Mouse (Mus musculus) CD4-positive helper T cell, adult 2 months (primary cell): ENCODE data around the gene Tomm40.

Source experiments
- DNase-seq: peaks from one replicate; pipeline ENCODE4 v3.0.0-alpha.2; 2012; ENCODE audit warnings: low read depth, missing footprints, low spot score

Tomm40 gene

DNA sequence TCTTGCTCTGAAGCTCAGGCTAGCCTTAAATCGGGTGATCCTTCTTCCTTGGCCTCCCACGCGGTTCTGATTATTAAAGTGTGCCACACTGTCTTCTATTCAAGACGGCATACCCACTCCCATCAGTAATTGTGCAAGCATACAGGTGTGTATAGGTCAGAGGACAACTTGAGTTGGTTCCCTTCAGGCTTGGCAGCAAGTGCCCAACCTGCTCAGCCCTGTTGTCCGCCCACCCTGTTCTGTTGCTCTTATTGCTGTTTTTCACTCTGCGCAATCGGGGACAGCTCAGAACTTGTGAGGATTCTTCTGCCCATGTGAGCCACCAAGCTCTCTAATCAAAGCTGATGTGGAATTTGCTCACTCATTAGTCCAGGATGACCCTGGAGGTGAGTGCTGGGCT, 10.0 kb downstream of the Tomm40 start:
- no peak for DNase-seq

DNA sequence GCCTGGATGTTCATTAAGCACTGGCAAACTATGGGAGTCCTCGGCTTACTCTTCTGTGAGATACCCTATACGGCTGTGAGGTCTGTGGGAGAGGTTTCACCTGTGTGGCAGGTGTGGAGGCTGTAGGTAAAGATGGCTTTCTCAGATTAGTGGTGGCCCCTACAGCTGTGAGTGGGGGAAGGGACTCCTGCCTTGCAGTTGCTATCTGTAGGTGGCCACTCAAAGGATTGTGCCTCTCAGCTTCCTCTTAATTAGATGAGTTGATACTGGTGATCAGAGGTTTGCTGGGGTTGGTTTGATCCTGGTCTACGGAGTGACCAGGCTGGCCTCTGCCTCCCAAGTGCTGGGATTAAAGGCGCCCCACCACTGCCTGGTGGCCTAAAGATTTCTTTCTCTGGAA, 10.8 kb downstream of the Tomm40 start:
- no peak for DNase-seq

DNA sequence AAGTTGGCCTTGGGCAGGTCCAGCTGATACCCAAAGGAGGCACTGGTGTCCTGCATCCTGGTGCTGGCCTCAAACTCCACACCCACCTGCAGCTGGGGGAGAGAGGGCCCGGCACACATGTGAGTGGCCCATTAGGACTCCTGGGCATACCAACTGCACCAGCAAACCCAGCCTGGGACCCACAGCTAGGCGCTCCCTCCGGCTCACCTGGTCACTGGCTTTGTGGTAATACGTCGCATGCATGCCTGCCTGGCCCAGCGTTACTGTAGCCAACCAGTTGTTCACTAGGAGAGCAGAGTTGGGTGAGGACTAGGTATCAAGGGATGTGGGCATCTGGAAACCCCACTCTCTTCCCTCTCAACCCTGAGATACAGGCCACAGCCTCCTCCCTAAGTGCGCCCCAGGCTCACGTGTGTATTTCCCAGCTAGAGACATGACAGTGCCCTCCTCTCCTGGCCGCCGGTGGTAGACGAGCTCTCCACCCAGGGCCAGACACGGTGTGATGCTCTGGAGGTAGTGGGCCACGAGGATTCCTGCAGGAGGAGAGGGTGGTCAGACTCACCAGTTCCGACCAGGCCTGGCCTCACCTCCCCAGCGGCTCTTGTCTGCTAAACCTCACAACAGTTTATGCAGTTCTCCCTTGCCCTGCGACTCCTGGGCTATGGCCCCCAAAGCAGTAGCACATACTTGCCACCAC, 12.2 kb downstream of the Tomm40 start:
- DNase-seq, result no peak

DNA sequence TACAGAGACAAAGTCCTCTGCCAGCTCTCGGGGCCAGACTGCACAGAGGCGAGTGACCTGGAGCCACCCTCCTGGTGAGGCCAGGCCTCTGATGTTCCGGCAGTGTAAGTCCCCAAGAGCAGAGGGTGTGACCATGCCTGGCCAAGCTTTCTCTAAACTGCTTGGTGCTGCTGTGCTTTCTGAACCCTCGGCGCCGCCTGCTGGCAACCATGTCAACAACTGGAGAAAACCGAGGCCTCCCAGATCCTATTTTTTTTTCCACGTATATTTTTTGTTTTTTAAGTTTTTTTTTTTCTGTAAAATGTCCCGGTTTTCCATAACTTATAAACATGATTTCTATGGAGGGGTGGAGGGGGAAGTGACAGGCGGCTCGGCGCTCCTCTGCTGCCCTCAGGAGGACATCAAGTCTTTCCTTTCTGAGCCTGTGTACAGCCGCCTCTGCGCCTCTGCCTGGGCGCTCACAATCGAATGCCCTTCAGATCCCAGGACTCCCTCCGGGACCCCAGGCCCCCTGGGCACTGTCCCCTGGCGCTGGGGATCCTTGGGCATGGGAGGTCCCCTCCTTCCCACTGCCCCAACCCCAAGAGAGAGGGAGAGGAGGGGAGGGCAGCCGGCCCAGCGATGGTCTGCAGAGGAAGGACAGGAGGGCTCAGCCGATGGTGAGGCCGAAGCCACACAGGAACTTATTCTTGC, 14.0 kb downstream of the Tomm40 start:
- no peak for DNase-seq

- no peak for DNase-seq
Observed at GRCm38 (mm10) chr7:19700299-19701068, 14.8 kb downstream of the Tomm40 start.

- DNase-seq, result no peak
Observed at GRCm38 (mm10) chr7:19699827-19700148, 15.4 kb downstream of the Tomm40 start.

DNA sequence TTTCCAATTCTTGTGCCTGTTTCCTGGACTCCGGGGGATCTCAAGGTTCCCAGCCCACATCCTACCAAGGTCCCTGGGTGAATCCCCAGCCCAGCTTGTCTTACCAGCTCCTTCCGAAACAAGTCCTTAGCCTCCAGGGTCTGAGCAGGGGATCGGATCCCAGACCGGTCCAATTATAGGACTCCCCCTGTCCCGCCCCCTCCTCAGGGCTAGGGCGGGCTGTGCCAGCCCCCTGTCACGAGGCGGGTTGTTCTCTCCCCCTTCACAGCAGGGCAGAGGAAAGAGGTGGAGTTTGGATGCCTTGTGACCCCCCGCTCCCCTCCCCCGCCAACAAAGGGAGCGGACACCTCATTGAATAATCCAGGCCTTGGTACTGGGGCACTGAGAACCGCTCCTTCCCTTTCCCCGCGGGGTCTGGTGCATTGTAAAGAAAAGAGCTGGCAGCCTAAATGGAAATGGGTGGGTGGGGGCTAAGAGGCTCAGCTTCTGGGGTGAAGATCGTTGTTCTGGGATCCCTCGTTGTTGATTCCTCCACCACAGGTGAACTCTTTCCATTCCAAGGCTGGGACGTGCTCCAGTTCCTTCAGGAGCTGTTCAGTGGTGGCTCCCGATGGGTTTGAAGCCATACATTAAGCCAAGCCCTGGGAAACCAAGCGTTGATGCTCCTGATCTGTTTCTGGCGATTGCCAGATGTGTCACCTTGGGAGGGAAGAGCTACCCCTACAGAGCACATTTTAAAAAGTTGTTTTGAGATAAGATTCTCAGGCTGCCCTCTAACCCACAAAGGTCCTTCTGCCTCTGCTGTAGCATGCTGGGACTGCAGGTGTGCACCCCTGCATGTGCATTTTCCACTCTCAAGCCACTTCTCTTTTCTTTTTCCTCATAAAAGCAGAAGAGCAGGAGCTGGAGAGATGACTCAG, 16.1 kb downstream of the Tomm40 start, which contains the start of gene Apoe:
Apoe (minus strand) TSS at position 282 of the 920 bp plus-strand sequence.
- no peak for DNase-seq

- no peak for DNase-seq
Observed at GRCm38 (mm10) chr7:19697949-19698906, 17.0 kb downstream of the Tomm40 start.

GRCm38 (mm10) chr7:19696336-19696873, 18.8 kb downstream of the Tomm40 start:
- DNase-seq, result no peak

GRCm38 (mm10) chr7:19695881-19696280, 19.4 kb downstream of the Tomm40 start:
- no peak for DNase-seq

- DNase-seq, result no peak
Observed at GRCm38 (mm10) chr7:19695213-19695594, 20.0 kb downstream of the Tomm40 start.

DNA sequence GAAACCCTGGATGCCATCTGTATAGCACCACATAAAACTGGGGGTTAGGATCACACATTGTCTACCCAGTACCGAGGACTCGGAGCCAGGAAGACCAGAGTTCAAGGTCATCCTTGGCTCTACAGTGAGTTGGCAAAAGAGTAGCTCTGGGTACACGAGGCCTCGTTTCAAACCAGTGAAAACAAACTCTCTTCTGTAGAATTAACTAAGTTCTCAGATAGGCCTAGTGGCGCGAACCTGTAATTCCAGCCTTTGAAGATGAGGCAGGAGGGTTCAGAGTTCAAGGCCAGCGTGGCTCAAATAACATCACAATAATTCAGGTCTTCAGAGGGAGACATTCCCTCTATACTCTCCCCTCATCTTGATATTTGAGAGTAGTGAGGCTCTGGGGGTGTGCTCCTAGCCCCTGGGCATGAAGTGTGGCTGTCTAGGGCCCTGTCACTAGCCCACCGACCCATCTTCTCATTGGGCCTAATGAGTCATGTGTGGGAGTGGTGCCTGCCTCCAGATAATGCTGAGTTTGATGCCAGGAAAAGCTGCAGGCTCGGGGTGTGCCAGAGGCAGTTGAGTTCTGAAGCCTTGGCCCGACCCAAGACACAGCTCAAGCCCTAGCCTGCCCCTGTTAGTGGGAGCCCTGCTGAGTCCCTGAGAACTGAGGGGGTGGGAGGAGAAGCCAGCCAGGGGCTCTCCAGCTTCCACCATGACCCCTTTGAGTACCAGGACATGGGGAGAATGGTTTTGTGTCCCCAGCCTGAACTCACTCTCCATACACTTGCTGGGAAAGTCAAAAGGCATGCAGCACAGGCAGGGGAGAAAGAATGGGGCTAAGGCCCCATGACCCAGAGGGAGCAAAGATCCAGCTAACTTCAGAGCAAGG, 20.7 kb downstream of the Tomm40 start:
- no peak for DNase-seq

GRCm38 (mm10) chr7:19693421-19693820, 21.8 kb downstream of the Tomm40 start:
- no peak for DNase-seq

DNA sequence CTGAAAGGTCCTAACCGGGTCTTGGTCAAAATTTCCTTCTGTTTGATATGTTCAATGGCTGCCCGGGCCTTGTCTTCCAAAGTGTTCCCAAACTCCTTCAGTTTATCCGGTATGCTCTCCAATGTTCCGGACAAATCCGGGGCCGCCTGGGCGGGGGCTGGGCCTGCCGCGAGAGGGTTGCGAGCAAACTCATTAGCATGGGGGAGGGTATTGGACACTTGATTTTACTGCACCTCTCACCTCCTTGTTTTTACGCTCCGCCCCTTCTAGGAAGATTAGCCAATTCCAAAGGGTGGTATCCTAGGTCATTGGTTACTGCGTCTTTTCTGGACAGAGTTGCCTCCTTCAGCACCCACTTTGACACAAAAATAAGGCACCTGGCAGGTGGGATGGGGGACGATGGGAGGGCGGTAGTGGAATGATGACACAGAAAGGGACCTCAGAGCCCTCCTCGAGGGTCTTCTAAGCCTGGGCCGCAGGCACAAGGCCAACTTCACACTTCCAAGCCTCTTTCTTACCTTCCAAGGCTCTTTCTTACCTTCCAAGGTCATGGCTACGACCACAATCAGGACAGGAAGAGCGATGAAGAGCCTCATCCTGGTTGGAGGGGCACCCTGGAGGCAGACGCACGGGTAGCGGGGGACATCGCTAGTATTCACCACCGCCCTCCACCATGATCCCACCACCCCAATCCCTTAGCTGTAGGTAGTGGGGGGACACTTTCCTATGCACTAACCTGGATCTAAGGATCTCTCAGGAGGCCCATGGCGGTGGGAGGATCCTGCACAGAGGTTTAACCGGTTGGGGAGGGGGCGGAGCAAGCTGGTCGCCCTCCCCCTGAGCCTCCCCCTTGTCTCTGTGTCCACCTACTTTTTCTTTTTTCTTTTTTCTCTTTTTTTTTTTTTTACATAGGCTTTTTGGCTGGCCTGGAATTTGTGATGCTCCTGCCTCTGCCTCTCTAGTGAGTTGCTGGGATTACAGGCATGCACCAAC, 23.1 kb downstream of the Tomm40 start, which contains the start of gene Apoc1:
Apoc1 (minus strand) TSS at position 788 of the 993 bp plus-strand sequence.
- no peak for DNase-seq

GRCm38 (mm10) chr7:19691434-19691833, 23.8 kb downstream of the Tomm40 start:
- DNase-seq, result no peak

- no peak for DNase-seq
Observed at GRCm38 (mm10) chr7:19690845-19691244, 24.4 kb downstream of the Tomm40 start.

GRCm38 (mm10) chr7:19688611-19689010, 26.6 kb downstream of the Tomm40 start:
- DNase-seq, result no peak

- no peak for DNase-seq
Observed at GRCm38 (mm10) chr7:19688101-19688500, 27.1 kb downstream of the Tomm40 start.
